In genomic region chr5:73792216-73792615, GRCm38 (mm10) we compare ENCODE assay signal across 25 mouse cellular contexts.
"Had no signal": no experiment of that assay in that cellular context is flagged by ENCODE, and none has a peak within 500 bp of the region (broad histone marks: within the 10 kb centered on the region; RNA-seq: fewer than 3 reads in every experiment).

No protein-coding gene starts in this region.

- H3K36me3 ChIP-seq: heart, embryonic 10.5 days; heart, embryonic 13.5 days; heart, embryonic 15.5 days; hindbrain, embryonic 13.5 days; hindbrain, embryonic 15.5 days; liver, embryonic 13.5 days; liver, embryonic 15.5 days had no signal

- H3K4me1 ChIP-seq: heart, embryonic 10.5 days; heart, embryonic 13.5 days; heart, embryonic 15.5 days; hindbrain, embryonic 13.5 days; hindbrain, embryonic 15.5 days; liver, embryonic 13.5 days; liver, embryonic 15.5 days had no signal

- ATAC-seq: hindbrain, postnatal 0 days; intestine, embryonic 16.5 days; liver, postnatal 0 days had no signal

- H3K4me3 ChIP-seq: heart, embryonic 10.5 days; heart, embryonic 13.5 days; heart, embryonic 15.5 days; hindbrain, embryonic 13.5 days; hindbrain, embryonic 15.5 days; layer of hippocampus, adult 2 months; left cerebral cortex, adult 2 months; liver, embryonic 13.5 days; liver, embryonic 15.5 days had no signal

- DNase-seq: gastrocnemius, postnatal 14 days; gastrocnemius, postnatal 36 days; heart, adult 18-20 months; heart, postnatal 14 days; heart, postnatal 36 days; kidney, adult 11 months; kidney, adult 2 months; kidney, adult 9 months; kidney, postnatal 10 days; kidney, postnatal 25 days; kidney, postnatal 4 days; liver; liver, embryonic 13.5 days; liver, postnatal 0 days had no signal

- H3K4me2 ChIP-seq: heart, embryonic 13.5 days; heart, embryonic 15.5 days; hindbrain, embryonic 13.5 days; hindbrain, embryonic 15.5 days; liver, embryonic 11.5 days; liver, embryonic 13.5 days; liver, embryonic 15.5 days had no signal

- H3K27ac ChIP-seq: heart, embryonic 10.5 days; heart, embryonic 13.5 days; heart, embryonic 15.5 days; hindbrain, embryonic 13.5 days; hindbrain, embryonic 15.5 days; hindbrain, postnatal 0 days; layer of hippocampus, adult 2 months; left cerebral cortex, adult 2 months; liver, embryonic 13.5 days; liver, embryonic 15.5 days had no signal

- H3K9me3 ChIP-seq: heart, embryonic 10.5 days; heart, embryonic 13.5 days; heart, embryonic 15.5 days; hindbrain, embryonic 13.5 days; hindbrain, embryonic 15.5 days; liver, embryonic 13.5 days; liver, embryonic 15.5 days had no signal

- H3K27me3 ChIP-seq: heart, embryonic 13.5 days; heart, embryonic 15.5 days; hindbrain, embryonic 13.5 days; hindbrain, embryonic 15.5 days; liver, embryonic 13.5 days; liver, embryonic 15.5 days had no signal

- H3K9ac ChIP-seq: heart, embryonic 13.5 days; heart, embryonic 15.5 days; hindbrain, embryonic 13.5 days; hindbrain, embryonic 15.5 days; liver, embryonic 13.5 days; liver, embryonic 15.5 days; liver, postnatal 0 days had no signal
